Mouse (Mus musculus) liver (tissue): ENCODE measurements around the gene Minar1.

Source experiments
- DNase-seq: peaks from one replicate; pipeline ENCODE4 v3.0.0-alpha.2; 2020; ENCODE audit warnings: mixed read lengths

Gene Minar1

GRCm38 (mm10) chr9:89623006-89623760, at the start of gene Minar1:
Gene Minar1, minus strand, starts transcription at chr9:89623125.
- peak; percentile 14 for DNase-seq

GRCm38 (mm10) chr9:89669878-89670277, 47.0 kb upstream of the Minar1 start:
- no peak for DNase-seq

GRCm38 (mm10) chr9:89667306-89667942, 44.5 kb upstream of the Minar1 start:
- no peak for DNase-seq

GRCm38 (mm10) chr9:89650913-89651312, 28.0 kb upstream of the Minar1 start:
- no peak for DNase-seq

GRCm38 (mm10) chr9:89637453-89637852, 14.5 kb upstream of the Minar1 start:
- no peak for DNase-seq

GRCm38 (mm10) chr9:89622296-89623005, 474 bp downstream of the Minar1 start:
- no peak for DNase-seq

GRCm38 (mm10) chr9:89621750-89622149, 1.2 kb downstream of the Minar1 start:
- DNase-seq, result no peak

GRCm38 (mm10) chr9:89620347-89620746, 2.6 kb downstream of the Minar1 start:
- DNase-seq, result no peak

GRCm38 (mm10) chr9:89616946-89617345, 6.0 kb downstream of the Minar1 start:
- DNase-seq, result no peak

- DNase-seq, result no peak
These were observed 12.3 kb downstream of the Minar1 start for GRCm38 (mm10) chr9:89610592-89610991.

GRCm38 (mm10) chr9:89607321-89607720, 15.6 kb downstream of the Minar1 start:
- DNase-seq, result no peak

- no peak for DNase-seq
These were observed 16.7 kb downstream of the Minar1 start for GRCm38 (mm10) chr9:89606256-89606655.

GRCm38 (mm10) chr9:89601891-89602290, 21.0 kb downstream of the Minar1 start:
- no peak for DNase-seq

GRCm38 (mm10) chr9:89600677-89601076, 22.2 kb downstream of the Minar1 start:
- DNase-seq, result no peak

GRCm38 (mm10) chr9:89597071-89597470, 25.9 kb downstream of the Minar1 start:
- DNase-seq, result no peak

- no peak for DNase-seq
These were observed 26.5 kb downstream of the Minar1 start for GRCm38 (mm10) chr9:89596392-89596791.

- no peak for DNase-seq
These were observed 30.5 kb downstream of the Minar1 start for GRCm38 (mm10) chr9:89592391-89592790.

- no peak for DNase-seq
These were observed 44.5 kb downstream of the Minar1 start for GRCm38 (mm10) chr9:89578422-89578821.

GRCm38 (mm10) chr9:89552663-89553062, 70.3 kb downstream of the Minar1 start:
- DNase-seq, result no peak
